ENCODE assay signal across 8 mouse cellular contexts in genomic region chr4:63948066-63948687, GRCm38 (mm10).
A peak's percentile ranks its signal among the peaks of the same experiment; 100 is the strongest.
DNase-seq lines count a peak whose midpoint lies in the region; ATAC-seq and TF ChIP-seq lines count a peak whose summit lies in the region.

No protein-coding gene starts in this region.

- peak; percentile 74 for DNase-seq in A20 (ENCODE audit: low read depth, low spot score)
- peak; percentile 71 for DNase-seq in adrenal gland, postnatal 10 days
- DNase-seq in embryonic facial prominence, embryonic 11.5 days (ENCODE audit: low spot score) = peak; percentile 80
- peak; percentile 88 for DNase-seq in kidney, postnatal 0 days (ENCODE audit: low spot score)
- peak; percentile 39 for DNase-seq in liver, adult 2 months (ENCODE audit: extremely low read depth, low read depth, low spot score)
- DNase-seq in telencephalon, adult 2 months (ENCODE audit: low read depth, low spot score) = peak; percentile 49

- no peak overlapping the region for H3K9ac ChIP-seq in embryonic facial prominence, embryonic 11.5 days (replicated peaks; ENCODE audit: low read length)
- H3K9ac ChIP-seq in heart, embryonic 14.5 days (ENCODE audit: low read length) = no peak overlapping the region
- no peak overlapping the region for H3K9ac ChIP-seq in kidney, postnatal 0 days (ENCODE audit: low read depth, low read length)
- H3K9ac ChIP-seq in liver, adult 2 months (ENCODE audit: low read depth, low read length) = no peak overlapping the region
- no peak overlapping the region for H3K9ac ChIP-seq in neural tube, embryonic 12.5 days

- TF ChIP-seq CTCF in kidney, postnatal 0 days (IDR thresholded peaks at IDR 0.05; ENCODE audit: low read depth) = peak; percentile 94
- peak; percentile 68 for TF ChIP-seq CTCF in liver, adult 2 months (IDR thresholded peaks at IDR 0.05; ENCODE audit: low read depth, low read length)

- H3K36me3 ChIP-seq in embryonic facial prominence, embryonic 11.5 days (replicated peaks; ENCODE audit: control insufficient read depth, insufficient read depth, low read depth, low read length) = no peaks in the 10 kb centered on the region
- no peaks in the 10 kb centered on the region for H3K36me3 ChIP-seq in heart, embryonic 14.5 days (ENCODE audit: control insufficient read depth, insufficient read depth, low read length)
- H3K36me3 ChIP-seq in kidney, postnatal 0 days (ENCODE audit: insufficient read depth, low read length) = no peaks in the 10 kb centered on the region
- no peaks in the 10 kb centered on the region for H3K36me3 ChIP-seq in liver, adult 2 months (ENCODE audit: control insufficient read depth, insufficient read depth, low read length)
- no peaks in the 10 kb centered on the region for H3K36me3 ChIP-seq in neural tube, embryonic 12.5 days

- TF ChIP-seq POLR2A in liver, adult 2 months (IDR thresholded peaks at IDR 0.05; ENCODE audit: extremely low read depth, insufficient read depth, low read length) = no peak

- H3K4me3 ChIP-seq in embryonic facial prominence, embryonic 11.5 days (ENCODE audit: low read depth, low read length) = no peak overlapping the region
- no peak overlapping the region for H3K4me3 ChIP-seq in heart, embryonic 14.5 days (ENCODE audit: control insufficient read depth in 1 of 2, insufficient read depth in 1 of 2, low read depth in 1 of 2, low read length in 2 of 2)
- H3K4me3 ChIP-seq in kidney, postnatal 0 days (replicated peaks; ENCODE audit: low read depth, low read length) = no peak overlapping the region
- no peak overlapping the region for H3K4me3 ChIP-seq in liver, adult 2 months (ENCODE audit: insufficient read depth, low read depth, low read length)
- H3K4me3 ChIP-seq in neural tube, embryonic 12.5 days = no peak overlapping the region

- no peak overlapping the region for H3K27ac ChIP-seq in embryonic facial prominence, embryonic 11.5 days (replicated peaks; ENCODE audit: low read depth, low read length)
- H3K27ac ChIP-seq in heart, embryonic 14.5 days (replicated peaks in 1 of 2; ENCODE audit: control insufficient read depth in 1 of 2, insufficient read depth in 1 of 2, low read depth in 2 of 2, low read length in 2 of 2) = no peak overlapping the region
- H3K27ac ChIP-seq in kidney, postnatal 0 days = no peak overlapping the region
- H3K27ac ChIP-seq in liver, adult 2 months (replicated peaks; ENCODE audit: insufficient read depth, low read depth, low read length) = no peak overlapping the region
- H3K27ac ChIP-seq in neural tube, embryonic 12.5 days = no peak overlapping the region

- no peak for ATAC-seq in embryonic facial prominence, embryonic 11.5 days (replicated peaks; ENCODE audit: insufficient number of reproducible peaks, low FRiP score, low TSS enrichment, low read depth)
- no peak for ATAC-seq in heart, embryonic 14.5 days (ENCODE audit: insufficient number of reproducible peaks, insufficient read depth, low FRiP score, low read depth)
- peak; percentile 54 for ATAC-seq in kidney, postnatal 0 days (replicated peaks; ENCODE audit: low FRiP score, low read depth)
- peak; percentile 77 for ATAC-seq in neural tube, embryonic 12.5 days (ENCODE audit: low FRiP score, low read depth)

- WGBS in embryonic facial prominence, embryonic 11.5 days = 42% methylated on average over 12 of the region's 12 CpGs
- WGBS in heart, embryonic 14.5 days = 38% methylated on average over 12 of the region's 12 CpGs
- 40% methylated on average over 12 of the region's 12 CpGs for WGBS in kidney, postnatal 0 days
- 31% methylated on average over 12 of the region's 12 CpGs for WGBS in liver, adult 2 months
- 42% methylated on average over 12 of the region's 12 CpGs for WGBS in neural tube, embryonic 12.5 days

- H3K4me2 ChIP-seq in embryonic facial prominence, embryonic 11.5 days (ENCODE audit: low read depth, low read length) = no peak overlapping the region
- peak overlapping the region; percentile 36; the same call in 1 of the 2 replicates for H3K4me2 ChIP-seq in heart, embryonic 14.5 days (ENCODE audit: low read length)
- H3K4me2 ChIP-seq in kidney, postnatal 0 days (ENCODE audit: low read length) = no peak overlapping the region
- H3K4me2 ChIP-seq in neural tube, embryonic 12.5 days (replicated peaks) = no peak overlapping the region

- no peaks in the 10 kb centered on the region for H3K79me2 ChIP-seq in liver, adult 2 months (ENCODE audit: control insufficient read depth, insufficient read depth, low read length)

- no peaks in the 10 kb centered on the region for H3K27me3 ChIP-seq in embryonic facial prominence, embryonic 11.5 days (ENCODE audit: control insufficient read depth, insufficient read depth, low read length)
- no peaks in the 10 kb centered on the region for H3K27me3 ChIP-seq in heart, embryonic 14.5 days (ENCODE audit: control insufficient read depth, insufficient read depth, low read length)
- no peaks in the 10 kb centered on the region for H3K27me3 ChIP-seq in kidney, postnatal 0 days (ENCODE audit: insufficient read depth, low read length)
- H3K27me3 ChIP-seq in liver, adult 2 months (ENCODE audit: control insufficient read depth, insufficient read depth, low read length) = no peaks in the 10 kb centered on the region
- H3K27me3 ChIP-seq in neural tube, embryonic 12.5 days (replicated peaks) = no peaks in the 10 kb centered on the region

- no peaks in the 10 kb centered on the region for H3K4me1 ChIP-seq in embryonic facial prominence, embryonic 11.5 days (ENCODE audit: control insufficient read depth, insufficient read depth, low read length)
- H3K4me1 ChIP-seq in heart, embryonic 14.5 days (ENCODE audit: control insufficient read depth in 2 of 2, insufficient read depth in 2 of 2, low read length in 2 of 2) = no peaks in the 10 kb centered on the region
- H3K4me1 ChIP-seq in kidney, postnatal 0 days (replicated peaks; ENCODE audit: insufficient read depth, low read length) = no peaks in the 10 kb centered on the region
- H3K4me1 ChIP-seq in liver, adult 2 months (ENCODE audit: control insufficient read depth, insufficient read depth, low read length) = no peaks in the 10 kb centered on the region
- H3K4me1 ChIP-seq in neural tube, embryonic 12.5 days = no peaks in the 10 kb centered on the region

- H3K9me3 ChIP-seq in embryonic facial prominence, embryonic 11.5 days (replicated peaks; ENCODE audit: control insufficient read depth, low read length) = no peaks in the 10 kb centered on the region
- no peaks in the 10 kb centered on the region for H3K9me3 ChIP-seq in heart, embryonic 14.5 days (ENCODE audit: control insufficient read depth, low read length)
- no peaks in the 10 kb centered on the region for H3K9me3 ChIP-seq in kidney, postnatal 0 days (replicated peaks; ENCODE audit: low read length)
- no peaks in the 10 kb centered on the region for H3K9me3 ChIP-seq in neural tube, embryonic 12.5 days

Comparison
In these comparisons a context has a peak if more than half of its experiments do, and no peak if none do; other contexts are left out.
1. ATAC-seq: peak in kidney, postnatal 0 days (single experiment) and neural tube, embryonic 12.5 days (single experiment); none in embryonic facial prominence, embryonic 11.5 days (single experiment) and heart, embryonic 14.5 days (single experiment).
2. Peak in every context shown above with its lines, with median percentiles within 50 percentile points of each other: DNase-seq.